Mouse (Mus musculus) midbrain, embryonic 10.5 days (tissue): ENCODE results near the gene Cpvl. TPM values are rescaled to one million over a fixed set of nuclear protein-coding genes. Genes with fewer than 3 reads are reported as not detected.

Experiments used
- DNase-seq: peaks from one replicate; pipeline ENCODE4 v3.0.0-alpha.2; 2017; ENCODE audit warnings: low spot score
- H3K27ac ChIP-seq: fragments of 300-500 bp; sonication (generic); replicated peaks from 2 replicates; pipeline ENCODE4 v1.5.1; 2016; ENCODE audit warnings: mild to moderate bottlenecking
- H3K27me3 ChIP-seq: fragments of 300-500 bp; sonication (generic); 2 replicates; pipeline ENCODE4 v1.6.1; 2016; ENCODE audit warnings: low read depth, mild to moderate bottlenecking; ENCODE audit not compliant: poor library complexity, severe bottlenecking
- H3K36me3 ChIP-seq: fragments of 300-500 bp; sonication (generic); 2 replicates; pipeline ENCODE4 v1.6.1; 2016; ENCODE audit warnings: mild to moderate bottlenecking, moderate library complexity
- H3K4me1 ChIP-seq: fragments of 300-500 bp; sonication (generic); 2 replicates; pipeline ENCODE4 v1.6.1; 2016
- H3K4me3 ChIP-seq: fragments of 300-500 bp; sonication (generic); 2 replicates; pipeline ENCODE4 v1.5.1; 2016; ENCODE audit warnings: mild to moderate bottlenecking, moderate library complexity
- H3K9me3 ChIP-seq: fragments of 300-500 bp; sonication (generic); replicated peaks from 2 replicates; pipeline ENCODE4 v1.6.1; 2016; ENCODE audit warnings: mild to moderate bottlenecking
- WGBS: fragments of 180-500 bp; shearing (Covaris S2); methylation state at CpG from one replicate; pipeline ENCODE4 v1.1.7; 2016; 5-methylcytosine and 5-hydroxymethylcytosine counted together
- polyA plus RNA-seq: library from polyadenylated mRNA; unstranded; fragments of >200 nt; fragmentation: Nextera tagmentation; extraction: Ambion mirVana; gene quantifications from 2 replicates; pipeline ENCODE4 v1.2.1, GENCODE M21; 2016

Cpvl gene
- polyA plus RNA-seq, 1 experiment from 2014 or later: 0.07 TPM

- peaks cover 25% of the 10 kb centered on the region; the same call in 1 of the 2 replicates for H3K27me3 ChIP-seq
- no peaks in the 10 kb centered on the region for H3K36me3 ChIP-seq
- H3K4me1 ChIP-seq: peaks cover 25% of the 10 kb centered on the region
- WGBS: 94% methylated on average over 6 of the region's 6 CpGs
- no peak overlapping the region for H3K27ac ChIP-seq
- DNase-seq: no peak
- no peak overlapping the region for H3K4me3 ChIP-seq
- no peaks in the 10 kb centered on the region for H3K9me3 ChIP-seq
Measured at GRCm38 (mm10) chr6:53917026-53917558, 61.4 kb downstream of the Cpvl start.

- no peak for DNase-seq
- H3K4me1 ChIP-seq: peaks cover 34% of the 10 kb centered on the region
Measured at GRCm38 (mm10) chr6:53915347-53915746, 63.1 kb downstream of the Cpvl start.

GRCm38 (mm10) chr6:53913151-53913550 is 65.3 kb downstream of the Cpvl start:
- no peak overlapping the region for H3K4me3 ChIP-seq
- no peak overlapping the region; the same call in 1 of the 2 replicates for H3K27ac ChIP-seq
- no peaks in the 10 kb centered on the region for H3K36me3 ChIP-seq
- H3K27me3 ChIP-seq: peaks cover 45% of the 10 kb centered on the region
- no peaks in the 10 kb centered on the region for H3K9me3 ChIP-seq
- DNase-seq: no peak
- H3K4me1 ChIP-seq: peaks cover 54% of the 10 kb centered on the region
- 38% methylated on average over 7 of the region's 7 CpGs for WGBS

More at GRCm38 (mm10) chr6:53915347-53915746, 63.1 kb downstream of the Cpvl start:
- Histone ChIP-seq H3K27ac (no peak overlapping the region), H3K27me3 (peaks cover 42% of the 10 kb centered on the region), H3K36me3 (no peaks in the 10 kb centered on the region), H3K9me3 (no peaks in the 10 kb centered on the region), H3K4me3 (no peak overlapping the region)
- 83% methylated on average over 3 of the region's 3 CpGs for WGBS

GRCm38 (mm10) chr6:53912112-53912782 is 66.2 kb downstream of the Cpvl start:
- no peak overlapping the region for H3K4me3 ChIP-seq
- no peaks in the 10 kb centered on the region for H3K9me3 ChIP-seq
- H3K4me1 ChIP-seq: peaks cover 63% of the 10 kb centered on the region
- DNase-seq: no peak
- H3K36me3 ChIP-seq: no peaks in the 10 kb centered on the region
- 86% methylated on average over 6 of the region's 6 CpGs for WGBS
- no peak overlapping the region for H3K27ac ChIP-seq
- peaks cover 50% of the 10 kb centered on the region for H3K27me3 ChIP-seq

- Histone ChIP-seq H3K9me3 (no peaks in the 10 kb centered on the region), H3K4me3 (no peak overlapping the region), H3K27ac (peak overlapping the region; percentile 39), H3K27me3 (peaks cover 41% of the 10 kb centered on the region), H3K36me3 (no peaks in the 10 kb centered on the region), H3K4me1 (peaks cover 81% of the 10 kb centered on the region)
- DNase-seq: peak; percentile 32
- 33% methylated on average over 3 of the region's 3 CpGs for WGBS
Measured at GRCm38 (mm10) chr6:53909986-53910385, 68.5 kb downstream of the Cpvl start.

- Histone ChIP-seq H3K4me3 (no peak overlapping the region), H3K4me1 (peaks cover 86% of the 10 kb centered on the region), H3K9me3 (no peaks in the 10 kb centered on the region), H3K36me3 (no peaks in the 10 kb centered on the region), H3K27me3 (peaks cover 37% of the 10 kb centered on the region), H3K27ac (peak overlapping the region; percentile 39)
- 14% methylated on average over 4 of the region's 5 CpGs for WGBS
- peak; percentile 48 for DNase-seq
Measured at GRCm38 (mm10) chr6:53909446-53909845, 69.0 kb downstream of the Cpvl start.

GRCm38 (mm10) chr6:53906871-53907270 is 71.6 kb downstream of the Cpvl start:
- peaks cover 72% of the 10 kb centered on the region for H3K4me1 ChIP-seq
- H3K27me3 ChIP-seq: peaks cover 27% of the 10 kb centered on the region
- no peak for DNase-seq
- no peaks in the 10 kb centered on the region for H3K36me3 ChIP-seq
- no peak overlapping the region for H3K27ac ChIP-seq
- no peaks in the 10 kb centered on the region for H3K9me3 ChIP-seq
- 72% methylated on average over 4 of the region's 4 CpGs for WGBS
- no peak overlapping the region for H3K4me3 ChIP-seq

- Histone ChIP-seq H3K4me3 (no peak overlapping the region), H3K9me3 (no peaks in the 10 kb centered on the region), H3K36me3 (no peaks in the 10 kb centered on the region), H3K4me1 (peaks cover 72% of the 10 kb centered on the region), H3K27ac (peak overlapping the region; percentile 3; the same call in 1 of the 2 replicates), H3K27me3 (peaks cover 19% of the 10 kb centered on the region)
- no peak for DNase-seq
- WGBS: 57% methylated on average over 1 of the region's 1 CpGs
Measured at GRCm38 (mm10) chr6:53906051-53906462, 72.4 kb downstream of the Cpvl start.

GRCm38 (mm10) chr6:53905576-53905975 is 72.9 kb downstream of the Cpvl start:
- Histone ChIP-seq H3K4me1 (peaks cover 67% of the 10 kb centered on the region), H3K9me3 (no peaks in the 10 kb centered on the region), H3K27ac (no peak overlapping the region; the same call in 1 of the 2 replicates), H3K4me3 (no peak overlapping the region), H3K36me3 (no peaks in the 10 kb centered on the region), H3K27me3 (peaks cover 15% of the 10 kb centered on the region)
- no peak for DNase-seq
- 88% methylated on average over 4 of the region's 4 CpGs for WGBS

- H3K27ac ChIP-seq: peak overlapping the region; percentile 57
- no peaks in the 10 kb centered on the region for H3K36me3 ChIP-seq
- no peaks in the 10 kb centered on the region for H3K9me3 ChIP-seq
- 95% methylated on average over 4 of the region's 4 CpGs for WGBS
- H3K4me3 ChIP-seq: no peak overlapping the region
- peaks cover 66% of the 10 kb centered on the region for H3K4me1 ChIP-seq
- peaks cover 11% of the 10 kb centered on the region for H3K27me3 ChIP-seq
- no peak for DNase-seq
Measured at GRCm38 (mm10) chr6:53904703-53905395, 73.6 kb downstream of the Cpvl start.

- no peaks in the 10 kb centered on the region for H3K9me3 ChIP-seq
- no peak overlapping the region for H3K4me3 ChIP-seq
- H3K27me3 ChIP-seq: peaks cover 11% of the 10 kb centered on the region
- no peaks in the 10 kb centered on the region for H3K36me3 ChIP-seq
- WGBS: 63% methylated on average over 3 of the region's 3 CpGs
- peak overlapping the region; percentile 57 for H3K27ac ChIP-seq
- no peak for DNase-seq
- H3K4me1 ChIP-seq: peaks cover 59% of the 10 kb centered on the region
Measured at GRCm38 (mm10) chr6:53904186-53904585, 74.3 kb downstream of the Cpvl start.

- H3K27me3 ChIP-seq: peaks cover 5% of the 10 kb centered on the region; the same call in 1 of the 2 replicates
- WGBS: 79% methylated on average over 8 of the region's 8 CpGs
- no peak overlapping the region for H3K4me3 ChIP-seq
- no peaks in the 10 kb centered on the region for H3K9me3 ChIP-seq
- peaks cover 42% of the 10 kb centered on the region for H3K4me1 ChIP-seq
- no peak for DNase-seq
- H3K36me3 ChIP-seq: no peaks in the 10 kb centered on the region
- H3K27ac ChIP-seq: no peak overlapping the region
Measured at GRCm38 (mm10) chr6:53901741-53902140, 76.7 kb downstream of the Cpvl start.
